Comparison of ENCODE assay signal across 14 mouse cellular contexts in the genomic region with DNA sequence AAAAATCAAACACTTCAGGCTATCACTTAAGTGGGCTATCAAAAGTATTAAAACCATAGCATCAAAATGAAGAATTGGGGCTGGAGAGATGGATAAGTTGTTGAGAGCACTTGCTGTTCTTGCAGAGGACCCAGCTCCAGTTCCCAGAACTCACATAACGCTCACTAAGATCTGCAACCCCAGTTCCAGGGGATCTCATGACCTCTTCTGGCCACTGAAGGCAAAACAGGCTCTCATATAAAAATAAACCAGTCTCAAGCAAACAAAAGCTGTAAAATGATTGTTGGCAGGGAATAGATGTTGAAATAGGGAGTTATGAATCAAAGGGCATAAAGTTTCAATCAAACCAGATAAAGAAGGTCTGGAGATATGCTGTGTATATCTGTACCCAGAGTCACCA.
"Had no signal": no experiment of that assay in that cellular context is flagged by ENCODE, and none has a peak within 500 bp of the region (broad histone marks: within the 10 kb centered on the region; RNA-seq: fewer than 3 reads in every experiment).

No protein-coding gene starts in this region.

- H3K27ac ChIP-seq: kidney, embryonic 15.5 days; liver, embryonic 13.5 days; macrophage; midbrain, embryonic 13.5 days had no signal

- H3K9ac ChIP-seq: kidney, embryonic 15.5 days; liver, embryonic 13.5 days; lung, embryonic 14.5 days; midbrain, embryonic 13.5 days had no signal

- H3K4me3 ChIP-seq: kidney, embryonic 15.5 days; liver, embryonic 13.5 days; midbrain, embryonic 13.5 days had no signal

- H3K27me3 ChIP-seq: kidney, embryonic 15.5 days; liver, embryonic 13.5 days; midbrain, embryonic 13.5 days had no signal

- H3K4me2 ChIP-seq: kidney, embryonic 15.5 days; liver, embryonic 13.5 days; lung, embryonic 14.5 days; midbrain, embryonic 13.5 days had no signal

- H3K4me1 ChIP-seq: kidney, embryonic 15.5 days; liver, embryonic 13.5 days; midbrain, embryonic 13.5 days had no signal

- ATAC-seq: lung, postnatal 0 days; midbrain, embryonic 13.5 days had no signal

- H3K9me3 ChIP-seq: kidney, embryonic 15.5 days; liver, embryonic 13.5 days; midbrain, embryonic 13.5 days had no signal

- DNase-seq: kidney, adult 11 months; kidney, adult 8-10 months; kidney, postnatal 10 days; kidney, postnatal 36 days; layer of hippocampus, adult 9-11 months; liver, embryonic 13.5 days; lung, embryonic 14.5 days; right cerebral cortex, postnatal 14 days; right cerebral cortex, postnatal 4 days; thymus, postnatal 25 days had no signal

- H3K36me3 ChIP-seq: kidney, embryonic 15.5 days; liver, embryonic 13.5 days; midbrain, embryonic 13.5 days had no signal
